Mouse (Mus musculus) layer of hippocampus, adult 18-20 months (tissue): ENCODE measurements around the gene Ina. TPM values are rescaled to one million over a fixed set of nuclear protein-coding genes. Genes with fewer than 3 reads are reported as not detected.
"Not testable (repeated sequence)": the region's sequence is repeated elsewhere in the genome, so short reads cannot be mapped to it uniquely, and the experiment has no call there.

Experiments used
- DNase-seq, 2 experiments: peaks; one replicate each; pipeline ENCODE4 v3.0.0; 2022; ENCODE audit warnings: low spot score in 2 of 2
- long read RNA-seq: library from polyadenylated mRNA; stranded (forward); transcript quantifications from one replicate; pipeline ENCODE4 v2.0.0, GENCODE M21; 2021
- total RNA-seq, 2 experiments: library from RNA; stranded (reverse); gene quantifications; 2 replicates each; pipeline ENCODE4 v1.2.3; 2021

Gene Ina
- 100 to 1,000 TPM; 183 to 187 TPM for total RNA-seq
- long read RNA-seq, transcript Ina-201 (3 exons, 3,240 nt): major isoform, 287 of 293 reads
- long read RNA-seq, partial matches to known transcripts: 6 of 293 reads
- long read RNA-seq, other reads (novel, unspliced or antisense): 0 of 293 reads

DNA sequence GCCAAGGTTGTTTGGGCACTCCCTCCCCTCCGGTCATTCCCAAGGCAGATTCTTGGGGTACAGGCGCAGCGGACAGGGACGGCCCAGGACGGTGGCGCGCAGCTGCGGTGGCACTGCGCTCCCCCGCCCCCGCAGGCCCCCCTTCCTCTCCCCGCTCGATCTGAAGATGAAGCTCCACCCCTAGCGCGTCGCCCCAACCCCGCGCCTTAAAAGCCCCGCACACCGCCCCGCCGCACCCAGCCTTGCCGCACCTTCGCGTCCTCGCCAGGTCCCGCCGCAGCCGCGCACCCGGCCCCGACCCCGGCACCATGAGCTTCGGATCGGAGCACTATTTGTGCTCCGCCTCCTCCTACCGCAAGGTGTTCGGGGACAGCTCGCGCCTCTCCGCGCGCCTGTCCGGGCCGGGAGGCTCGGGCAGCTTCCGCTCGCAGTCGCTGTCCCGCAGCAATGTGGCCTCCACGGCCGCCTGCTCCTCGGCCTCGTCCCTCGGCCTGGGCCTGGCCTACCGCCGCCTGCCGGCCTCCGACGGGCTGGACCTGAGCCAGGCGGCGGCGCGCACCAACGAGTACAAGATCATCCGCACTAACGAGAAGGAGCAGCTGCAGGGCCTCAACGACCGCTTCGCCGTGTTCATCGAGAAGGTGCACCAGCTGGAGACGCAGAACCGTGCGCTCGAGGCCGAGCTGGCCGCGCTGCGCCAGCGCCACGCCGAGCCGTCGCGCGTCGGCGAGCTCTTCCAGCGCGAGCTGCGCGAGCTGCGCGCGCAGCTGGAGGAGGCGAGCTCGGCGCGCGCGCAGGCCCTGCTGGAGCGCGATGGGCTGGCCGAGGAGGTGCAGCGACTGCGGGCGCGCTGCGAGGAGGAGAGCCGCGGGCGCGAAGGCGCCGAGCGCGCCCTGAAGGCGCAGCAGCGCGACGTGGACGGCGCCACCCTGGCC is at the start of gene Ina, which contains the start of gene Nt5c2:
Gene Ina (plus strand): TSS at position 252 of the 935 bp plus-strand sequence.
Gene Nt5c2 (minus strand): TSS at position 707 of the 935 bp plus-strand sequence.
- DNase-seq: peak; percentile 64 to 80

DNA sequence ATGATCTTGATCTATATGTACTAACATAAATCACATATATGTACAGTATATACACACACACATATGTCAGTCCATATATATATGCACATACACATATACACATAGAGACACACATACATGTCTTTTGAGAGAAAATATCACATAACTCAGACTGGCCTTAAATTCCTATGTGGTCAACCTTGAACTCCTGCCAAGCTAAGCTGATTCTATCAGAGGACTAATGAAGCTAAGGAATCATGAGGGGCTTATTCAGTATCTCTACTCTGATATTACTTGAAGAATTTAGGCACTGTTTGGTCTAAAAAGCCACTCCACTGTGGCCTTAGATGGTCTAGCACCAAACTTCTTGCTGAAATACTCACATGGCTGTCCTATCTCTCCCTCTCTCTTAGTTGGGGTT is 49.0 kb upstream of the Ina start:
- no peak for DNase-seq

DNA sequence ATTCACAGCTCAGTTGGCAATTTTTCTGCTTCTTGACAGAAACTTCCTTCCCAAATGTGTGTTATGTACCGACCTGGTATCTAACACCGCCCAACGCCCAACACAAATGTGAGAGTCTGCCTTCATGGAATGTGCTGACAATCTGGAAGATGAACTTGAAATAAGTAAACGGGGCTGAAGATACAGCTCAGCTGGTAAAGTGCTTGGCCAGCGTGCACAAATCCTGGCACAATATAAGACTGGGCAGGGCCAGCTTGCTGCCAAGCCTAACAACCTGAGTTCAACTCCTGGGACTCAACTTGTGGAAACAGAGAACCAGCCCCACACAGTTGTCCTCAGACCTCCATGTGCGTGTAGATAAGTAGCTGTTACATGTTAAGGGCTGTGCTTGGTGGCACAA is 48.2 kb upstream of the Ina start:
- no peak for DNase-seq

DNA sequence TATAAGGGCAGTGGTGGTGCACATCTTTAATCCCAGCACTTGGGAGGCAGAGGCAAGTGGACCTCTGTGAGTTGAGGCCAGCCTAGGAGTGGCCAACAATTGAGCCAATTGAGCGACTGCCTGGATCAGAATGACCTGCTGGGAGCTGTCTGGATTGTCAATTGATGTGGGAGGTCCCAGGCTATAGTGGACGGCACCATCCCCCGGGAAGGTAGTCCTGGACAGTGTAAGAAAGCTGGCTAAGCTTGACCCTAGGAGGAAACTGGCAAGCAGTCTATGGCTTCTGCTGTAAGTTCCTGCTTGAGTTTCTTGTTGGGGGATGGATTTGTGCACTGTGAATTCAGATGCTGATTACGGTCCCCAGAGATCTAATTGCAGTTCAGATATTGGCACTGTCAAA is 46.6 kb upstream of the Ina start:
- no peak for DNase-seq

DNA sequence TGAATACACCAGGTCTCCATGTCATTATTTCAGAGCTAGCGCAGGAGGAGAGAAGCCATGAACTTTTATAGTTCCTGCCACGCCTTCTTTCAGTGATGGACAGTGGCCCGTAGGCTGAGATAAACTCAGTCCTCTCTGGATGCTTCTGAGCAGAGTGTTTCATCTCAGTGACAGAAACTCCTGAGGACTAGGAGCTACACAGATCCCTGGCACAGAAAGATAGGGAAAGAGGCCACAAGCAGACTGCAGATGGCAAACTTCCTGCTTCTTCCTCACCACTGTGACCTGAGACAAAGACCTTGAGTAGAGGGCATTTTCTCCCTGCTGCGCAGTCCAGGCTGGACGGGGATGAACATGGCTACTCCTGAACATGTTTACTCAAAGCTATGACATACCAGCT is 45.7 kb upstream of the Ina start:
- no peak for DNase-seq

DNA sequence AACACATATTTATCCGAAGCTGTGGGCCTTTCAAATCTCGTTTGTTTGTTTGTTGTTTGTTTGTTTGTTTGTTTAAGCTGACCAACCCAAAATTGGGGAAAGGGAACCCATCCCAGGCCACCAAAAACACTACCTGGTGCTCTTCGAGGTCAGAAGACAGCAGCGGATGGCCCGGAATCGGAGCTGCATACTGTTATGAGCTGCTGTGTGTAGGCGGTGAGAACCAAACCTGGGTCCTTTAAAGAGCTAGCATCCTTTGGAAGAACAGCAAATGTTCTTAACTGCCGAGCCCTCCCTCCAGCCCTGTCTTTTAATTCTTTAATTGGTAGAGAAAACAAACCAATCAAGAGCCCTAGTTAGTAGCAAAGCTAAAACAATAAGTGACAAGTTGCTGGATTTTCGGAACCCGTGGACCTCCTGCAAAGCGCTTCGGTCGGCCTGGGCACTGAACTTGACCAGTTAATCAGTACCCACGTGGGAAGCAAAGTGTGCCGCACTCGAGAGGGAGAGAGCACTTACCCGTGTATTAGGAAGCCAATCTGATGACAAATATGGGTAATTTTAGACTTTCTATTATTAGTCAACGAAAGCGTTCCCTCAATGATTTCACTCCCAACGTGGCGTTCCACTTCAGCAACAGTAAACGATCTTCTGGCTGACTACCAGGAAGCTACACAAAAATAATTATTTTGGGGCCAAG is 45.1 kb upstream of the Ina start:
- DNase-seq: peak in 1 of 2 experiments; percentile 60

DNA sequence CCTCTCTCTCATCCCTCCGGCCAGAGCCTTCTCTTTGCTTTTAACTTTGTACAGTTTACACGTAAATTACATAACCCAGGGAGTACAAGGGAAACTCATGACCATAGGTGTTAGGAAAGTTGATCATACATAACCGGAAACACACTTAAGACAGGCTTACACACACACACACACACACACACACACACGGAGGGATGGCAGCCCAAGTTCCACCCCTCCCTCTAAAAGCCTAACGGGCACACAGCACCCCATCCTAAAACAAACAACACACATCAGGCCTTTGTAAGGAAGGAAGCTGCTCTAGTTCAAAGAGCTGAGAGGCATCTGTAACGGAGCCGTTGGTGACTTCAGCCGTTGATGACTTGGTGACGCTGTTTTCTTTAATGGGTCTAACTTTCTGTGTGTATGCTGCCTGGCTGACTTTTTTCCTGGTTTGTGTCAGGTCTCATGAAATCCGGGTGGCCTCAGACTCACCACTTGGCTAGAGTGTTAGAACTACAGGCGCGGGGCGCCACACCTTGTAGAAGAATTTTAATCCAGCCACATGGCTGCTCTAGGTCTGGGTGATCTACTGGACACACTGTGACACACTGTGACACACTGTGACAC is 44.3 kb upstream of the Ina start:
- no peak for DNase-seq

DNA sequence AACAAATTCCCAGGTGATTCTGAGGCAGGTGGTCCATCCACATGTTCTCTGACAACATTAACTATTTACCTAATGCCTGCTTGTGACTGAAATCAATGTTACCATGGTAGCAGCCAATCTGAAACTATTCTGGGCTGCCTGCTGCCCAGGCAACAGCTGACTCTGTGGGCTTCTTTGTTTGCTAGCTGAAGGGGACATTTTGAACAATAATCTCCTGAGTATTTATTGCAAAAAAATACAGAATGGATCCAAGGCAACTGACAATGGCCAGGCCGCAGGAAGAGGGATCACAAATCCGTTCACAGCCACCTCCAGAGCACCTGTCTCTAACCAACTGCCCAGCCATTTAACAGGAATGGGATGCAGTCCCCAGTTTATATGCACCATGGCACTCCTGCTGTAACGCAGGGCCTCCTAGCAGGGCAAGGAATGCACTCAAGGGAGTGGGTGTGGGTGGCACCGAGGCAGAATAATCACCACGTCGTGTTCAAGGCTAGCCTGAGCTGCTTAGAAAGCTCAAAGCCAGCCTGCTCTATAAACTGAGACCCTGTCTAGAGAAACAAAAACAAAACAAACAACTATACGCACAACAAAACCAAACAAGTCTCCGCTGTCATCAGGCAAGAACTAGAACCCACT is 43.3 kb upstream of the Ina start:
- peak; percentile 32 to 72 for DNase-seq

DNA sequence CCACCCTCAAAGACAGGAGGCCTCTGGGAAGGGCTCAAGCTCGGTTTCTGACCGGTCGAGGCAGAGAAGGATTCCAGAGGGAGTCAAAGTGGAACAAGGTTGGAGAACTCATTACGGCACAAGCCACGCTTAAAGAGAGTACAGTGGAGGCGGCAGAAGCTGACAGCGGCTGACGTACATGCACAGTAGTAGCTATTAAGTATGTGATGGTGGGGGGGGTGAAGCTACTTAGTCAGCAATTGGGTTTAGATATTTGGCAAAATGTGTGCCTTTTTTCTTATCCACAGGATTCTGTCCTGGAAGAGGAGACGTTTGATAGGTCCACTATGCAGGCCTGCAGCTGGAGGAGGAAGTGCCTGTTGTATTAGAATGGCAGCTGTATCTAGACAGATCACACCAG is 42.8 kb upstream of the Ina start:
- no peak for DNase-seq

DNA sequence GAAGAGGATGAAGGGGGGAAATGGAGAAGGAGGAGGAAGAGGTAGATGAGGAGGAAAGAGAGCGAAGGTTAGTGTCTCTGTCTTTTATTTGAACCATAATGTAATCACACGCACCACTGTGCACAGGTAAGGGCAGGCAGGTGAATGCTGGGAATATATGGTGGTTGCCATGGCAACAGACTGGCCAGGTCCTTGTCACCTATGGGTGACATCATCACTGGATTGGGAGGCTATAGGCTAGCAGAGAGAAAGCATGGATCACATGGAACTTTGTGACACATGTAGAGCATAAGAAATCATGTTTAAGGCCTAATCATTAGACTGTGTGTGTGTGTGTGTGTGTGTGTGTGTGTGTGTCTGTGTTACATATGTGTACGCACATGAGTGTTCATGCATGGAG is 42.3 kb upstream of the Ina start:
- no peak for DNase-seq

DNA sequence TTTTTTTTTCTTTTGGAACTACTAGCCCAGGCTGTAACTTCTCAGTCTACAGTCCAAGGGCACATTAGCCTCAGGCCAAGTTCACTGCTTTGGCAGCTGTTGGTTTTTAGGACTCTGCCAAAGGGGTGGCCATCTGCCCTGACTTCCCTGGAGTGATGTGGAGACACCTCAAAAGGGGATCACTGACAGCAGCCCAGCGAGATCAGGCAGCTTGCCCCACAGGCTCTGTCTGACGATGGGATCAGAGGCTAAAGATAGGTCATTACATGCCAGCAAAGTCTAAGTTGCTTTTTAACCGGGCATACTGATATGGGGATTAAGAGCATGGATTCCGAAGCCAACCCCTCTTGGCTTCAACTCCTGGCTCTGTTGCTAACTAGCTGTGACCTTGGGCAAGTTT is 38.9 kb upstream of the Ina start:
- DNase-seq: no peak

DNA sequence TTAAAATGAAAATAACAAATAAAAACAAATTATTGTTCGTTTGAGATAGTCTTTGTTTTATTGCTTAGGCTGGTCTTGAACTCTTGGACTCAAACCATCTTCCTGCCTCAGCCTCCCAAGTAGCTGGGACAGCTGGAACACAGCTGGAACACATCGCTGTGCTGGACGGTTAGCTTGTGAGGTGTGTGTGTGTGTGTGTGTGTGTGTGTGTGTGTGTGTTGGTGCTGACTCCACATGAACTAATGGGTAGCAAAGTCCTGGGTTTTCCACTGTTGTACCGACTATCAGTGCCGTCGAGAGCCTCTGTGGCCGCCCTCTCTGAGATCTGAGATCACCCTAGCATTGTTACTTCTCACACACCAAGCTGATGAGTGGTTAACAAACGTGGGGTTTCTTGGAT is 38.5 kb upstream of the Ina start:
- DNase-seq: no peak

DNA sequence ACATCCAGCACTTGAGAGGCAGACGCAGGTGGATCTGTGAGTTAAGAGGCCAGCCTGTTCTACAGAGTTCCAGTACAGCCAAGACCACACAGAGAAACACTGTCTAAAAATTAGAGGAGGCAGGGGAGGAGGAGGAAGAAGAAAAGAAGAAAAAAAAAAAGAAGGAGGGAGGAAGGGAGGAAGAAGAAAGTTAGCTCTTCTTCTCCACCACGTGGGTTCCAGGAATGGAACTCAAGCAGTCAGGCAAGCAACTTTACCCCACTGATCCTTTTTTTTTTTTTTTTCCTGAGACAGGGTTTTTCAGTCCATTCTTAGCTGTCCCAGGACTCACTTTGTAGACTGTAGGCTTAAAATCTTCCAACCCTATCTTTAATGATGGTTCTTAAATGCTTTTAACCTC is 37.8 kb upstream of the Ina start:
- no peak for DNase-seq

DNA sequence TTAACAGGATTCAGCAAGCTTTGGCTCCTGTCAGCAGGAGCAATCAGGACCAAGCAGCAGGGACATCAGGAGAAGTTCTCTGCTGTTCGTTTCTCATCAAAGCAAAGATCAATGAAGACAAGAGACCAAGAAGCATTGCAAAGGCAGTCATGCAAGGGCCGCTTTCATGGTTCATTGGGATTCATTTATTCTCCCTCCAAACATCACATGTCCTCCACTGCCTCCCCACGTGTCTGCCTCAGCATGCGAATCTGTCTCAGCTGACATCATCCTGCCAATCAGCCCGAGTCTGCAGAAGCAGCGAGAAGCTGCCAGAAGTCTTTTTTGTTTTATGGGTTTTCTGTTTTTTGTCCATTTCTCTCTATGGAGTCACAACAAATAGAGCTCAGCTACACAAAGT is 37.0 kb upstream of the Ina start:
- no peak for DNase-seq

DNA sequence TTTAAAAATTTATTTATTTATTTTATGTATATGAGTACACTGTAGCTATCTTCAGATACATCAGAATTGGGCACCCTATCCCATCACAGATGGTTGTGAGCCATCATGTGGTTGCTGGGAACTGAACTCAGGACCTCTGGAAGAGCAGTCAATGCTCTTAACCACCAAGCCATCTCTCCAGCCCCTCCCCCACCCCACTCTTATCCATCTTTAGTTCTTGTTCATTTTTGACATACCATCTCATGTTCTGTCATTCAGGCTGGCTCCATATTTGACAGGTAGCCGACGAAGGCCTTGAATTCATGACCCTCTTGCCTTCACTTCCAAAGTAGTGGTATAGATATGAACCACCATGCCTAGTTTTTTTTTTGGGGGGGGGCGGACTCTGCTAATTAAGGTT is 36.4 kb upstream of the Ina start:
- not testable (repeated sequence) for DNase-seq

DNA sequence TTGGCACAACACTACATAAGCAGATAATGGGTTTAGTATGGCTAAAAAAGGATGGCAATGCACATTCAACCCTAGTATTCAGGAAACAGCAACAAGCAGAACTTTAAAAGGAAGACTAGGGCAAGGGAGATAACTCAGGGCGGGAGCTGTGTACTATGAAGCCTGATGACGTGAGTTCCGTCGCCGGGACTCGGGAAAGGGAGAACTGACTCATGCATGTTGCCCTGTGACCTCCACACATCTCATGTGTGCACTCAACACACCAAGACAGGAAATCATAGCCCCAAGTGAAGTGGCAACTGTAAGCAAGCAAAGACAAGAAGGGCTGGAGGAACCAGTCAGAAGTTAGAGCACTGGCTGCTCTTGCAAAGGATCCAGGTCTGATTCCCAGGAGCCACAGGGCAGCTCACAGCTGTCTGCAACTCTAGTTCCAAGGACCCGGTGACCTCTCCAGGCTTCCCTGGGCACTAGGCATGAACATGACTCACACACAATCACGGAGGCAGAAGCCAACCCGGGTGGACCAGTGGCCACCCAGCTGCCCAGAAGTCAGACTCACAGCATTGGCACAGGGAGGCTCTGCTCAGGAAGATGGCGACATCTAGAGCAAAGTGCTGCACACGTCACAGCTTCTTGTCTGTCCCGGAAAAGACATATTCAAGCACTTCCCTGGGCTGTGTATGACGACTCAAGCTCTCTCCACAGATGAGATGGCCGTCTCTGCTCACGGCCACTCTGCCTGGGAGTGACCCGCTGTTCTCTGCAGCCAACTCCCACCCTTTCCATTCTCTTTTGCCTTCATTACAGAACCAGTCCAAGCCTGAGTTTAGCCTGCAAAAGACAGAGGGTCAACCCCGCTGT is 35.3 kb upstream of the Ina start:
- no peak for DNase-seq

DNA sequence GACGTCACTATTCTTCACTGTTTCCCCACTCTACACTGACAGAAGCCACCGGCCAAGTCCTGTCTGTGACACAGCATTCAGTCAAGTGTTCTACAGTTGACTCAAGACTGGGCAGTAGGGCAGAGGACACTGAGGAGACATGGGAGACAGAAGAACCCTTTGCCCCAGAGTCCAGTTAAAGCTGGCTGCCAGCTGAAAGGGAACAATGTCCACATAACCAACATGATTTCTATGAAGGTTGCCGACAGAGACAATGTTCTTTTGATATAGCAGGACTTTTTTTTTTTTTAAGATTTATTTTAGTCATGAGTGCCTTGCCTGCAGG is 34.8 kb upstream of the Ina start:
- DNase-seq: no peak

DNA sequence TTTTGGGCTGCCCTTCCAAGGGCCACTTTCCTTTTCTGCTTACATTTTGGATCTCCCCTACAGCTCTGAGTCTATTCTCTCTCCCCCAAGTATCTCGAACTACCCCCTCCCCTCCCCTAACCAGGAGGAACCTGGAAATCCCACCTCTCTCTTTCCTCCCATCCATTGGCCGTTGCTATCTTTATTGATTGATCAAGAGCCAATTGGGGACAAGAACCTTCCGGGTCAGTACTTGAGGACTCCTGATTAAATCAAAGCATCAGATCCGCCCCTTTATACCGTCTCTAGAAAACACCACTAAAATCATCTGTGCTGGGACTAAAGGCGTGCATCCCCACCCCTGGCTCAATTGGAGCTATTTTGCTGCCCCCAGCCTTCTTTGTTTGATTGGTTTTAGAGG is 33.0 kb upstream of the Ina start:
- DNase-seq: no peak

DNA sequence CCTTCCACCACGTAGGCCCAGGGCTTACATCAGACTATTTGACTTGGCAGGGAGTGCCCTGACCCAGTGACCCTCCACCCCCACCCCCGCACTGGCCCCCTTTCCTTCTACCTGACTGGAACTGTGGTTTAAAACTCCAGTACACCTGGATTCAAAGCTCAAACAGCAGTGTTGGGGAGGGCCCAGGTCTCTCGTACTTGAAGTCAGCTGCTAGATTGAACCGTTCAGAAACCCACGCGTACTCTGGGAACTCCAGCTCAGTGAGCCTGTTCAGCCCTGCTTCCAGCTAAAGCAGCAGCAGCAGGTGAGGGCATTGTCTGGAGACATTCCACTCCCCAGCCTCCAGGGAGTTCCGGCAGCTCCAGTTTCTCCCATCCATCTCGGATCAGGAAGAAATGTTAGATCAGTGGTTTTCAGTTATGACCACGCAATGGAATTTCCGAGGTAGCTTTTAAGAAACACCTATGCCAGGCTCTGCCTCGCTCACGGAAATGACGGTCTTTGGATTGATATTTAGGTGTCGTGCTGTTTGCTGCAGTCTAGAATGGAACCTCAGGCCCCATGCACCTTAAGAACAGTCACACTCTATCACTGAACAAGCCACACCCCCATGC is 31.0 kb upstream of the Ina start:
- no peak for DNase-seq

DNA sequence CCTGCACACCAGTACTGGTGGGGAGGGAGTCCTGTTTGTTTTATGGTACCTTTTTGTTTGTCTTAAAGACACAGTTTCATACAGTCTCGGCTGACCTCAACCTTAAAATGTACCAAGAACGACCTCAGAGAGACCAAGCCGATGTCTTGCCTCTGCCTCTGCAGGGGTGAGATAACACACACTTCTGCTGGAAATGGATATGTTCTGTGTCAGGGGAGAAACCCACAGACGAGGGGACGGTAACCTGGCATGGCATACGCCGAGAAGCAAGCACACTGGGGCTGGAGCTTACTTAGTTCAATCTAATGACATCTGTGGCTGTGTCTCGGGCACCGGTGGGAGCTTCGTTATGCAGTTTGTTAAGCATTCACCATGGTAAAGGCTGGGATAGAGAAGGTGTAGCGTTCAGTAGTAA is 30.5 kb upstream of the Ina start:
- no peak for DNase-seq
